Mouse (Mus musculus): ENCODE measurements at regions not wholly inside any gene's neighbourhood (a gene's known extent, or its start where the extent isn't known, plus 50 kb on each side); places are given as distances from the start of the nearest gene placed in this dataset.

GRCm38 (mm10) chr8:90579426-90579825, 231.3 kb upstream of the Tox3 start:
- Histone ChIP-seq H3K27me3 (ENCODE audit: control insufficient read depth, insufficient read depth, low read length) (no peaks in the 10 kb centered on the region), H3K4me3 (ENCODE audit: control insufficient read depth, low read depth, low read length) (no peak overlapping the region), H3K4me1 (ENCODE audit: control insufficient read depth, insufficient read depth, low read length) (peaks cover 3% of the 10 kb centered on the region), H3K36me3 (ENCODE audit: control insufficient read depth, insufficient read depth, low read length) (no peaks in the 10 kb centered on the region), H3K27ac (ENCODE audit: control insufficient read depth, insufficient read depth, low read depth, low read length) (no peak overlapping the region)
- TF ChIP-seq CTCF (IDR thresholded peaks at IDR 0.05; ENCODE audit: control insufficient read depth, insufficient read depth, insufficient replicate concordance, low read depth, low read length) (no peak), POLR2A (IDR thresholded peaks at IDR 0.05; ENCODE audit: control insufficient read depth, low read depth, low read length) (no peak)

GRCm38 (mm10) chr8:90576976-90577375, 228.8 kb upstream of the Tox3 start:
- Histone ChIP-seq H3K4me3 (ENCODE audit: control insufficient read depth, low read depth, low read length) (no peak overlapping the region), H3K36me3 (ENCODE audit: control insufficient read depth, insufficient read depth, low read length) (no peaks in the 10 kb centered on the region), H3K27me3 (ENCODE audit: control insufficient read depth, insufficient read depth, low read length) (no peaks in the 10 kb centered on the region), H3K4me1 (ENCODE audit: control insufficient read depth, insufficient read depth, low read length) (peaks cover 3% of the 10 kb centered on the region), H3K27ac (ENCODE audit: control insufficient read depth, insufficient read depth, low read depth, low read length) (no peak overlapping the region)
- no peak for TF ChIP-seq POLR2A (IDR thresholded peaks at IDR 0.05; ENCODE audit: control insufficient read depth, low read depth, low read length)
- no peak for TF ChIP-seq CTCF (IDR thresholded peaks at IDR 0.05; ENCODE audit: control insufficient read depth, insufficient read depth, insufficient replicate concordance, low read depth, low read length)

GRCm38 (mm10) chr8:90574676-90575075, 226.5 kb upstream of the Tox3 start:
- Histone ChIP-seq H3K4me3 (ENCODE audit: control insufficient read depth, low read depth, low read length) (no peak overlapping the region), H3K27ac (ENCODE audit: control insufficient read depth, insufficient read depth, low read depth, low read length) (no peak overlapping the region), H3K4me1 (ENCODE audit: control insufficient read depth, insufficient read depth, low read length) (peaks cover 3% of the 10 kb centered on the region), H3K27me3 (ENCODE audit: control insufficient read depth, insufficient read depth, low read length) (no peaks in the 10 kb centered on the region), H3K36me3 (ENCODE audit: control insufficient read depth, insufficient read depth, low read length) (no peaks in the 10 kb centered on the region)
- TF ChIP-seq POLR2A (IDR thresholded peaks at IDR 0.05; ENCODE audit: control insufficient read depth, low read depth, low read length) (no peak), CTCF (IDR thresholded peaks at IDR 0.05; ENCODE audit: control insufficient read depth, insufficient read depth, insufficient replicate concordance, low read depth, low read length) (no peak)

- no peaks in the 10 kb centered on the region for H3K4me1 ChIP-seq (ENCODE audit: control insufficient read depth, insufficient read depth, low read length)
These were observed 207.9 kb upstream of the Tox3 start for GRCm38 (mm10) chr8:90556079-90556427.

GRCm38 (mm10) chr8:90555415-90556078, 207.4 kb upstream of the Tox3 start:
- TF ChIP-seq POLR2A (IDR thresholded peaks at IDR 0.05; ENCODE audit: control insufficient read depth, low read depth, low read length) (no peak), CTCF (IDR thresholded peaks at IDR 0.05; ENCODE audit: control insufficient read depth, insufficient read depth, insufficient replicate concordance, low read depth, low read length) (no peak)
- H3K27me3 ChIP-seq (ENCODE audit: control insufficient read depth, insufficient read depth, low read length): no peaks in the 10 kb centered on the region
- no peaks in the 10 kb centered on the region for H3K4me1 ChIP-seq (ENCODE audit: control insufficient read depth, insufficient read depth, low read length)
- H3K4me3 ChIP-seq (ENCODE audit: control insufficient read depth, low read depth, low read length): no peak overlapping the region
- H3K36me3 ChIP-seq (ENCODE audit: control insufficient read depth, insufficient read depth, low read length): no peaks in the 10 kb centered on the region
- H3K27ac ChIP-seq (ENCODE audit: control insufficient read depth, insufficient read depth, low read depth, low read length): no peak overlapping the region

More at GRCm38 (mm10) chr8:90556079-90556427, 207.9 kb upstream of the Tox3 start:
- no peak for TF ChIP-seq CTCF (IDR thresholded peaks at IDR 0.05; ENCODE audit: control insufficient read depth, insufficient read depth, insufficient replicate concordance, low read depth, low read length)
- no peak for TF ChIP-seq POLR2A (IDR thresholded peaks at IDR 0.05; ENCODE audit: control insufficient read depth, low read depth, low read length)
- no peaks in the 10 kb centered on the region for H3K36me3 ChIP-seq (ENCODE audit: control insufficient read depth, insufficient read depth, low read length)
- no peak overlapping the region for H3K27ac ChIP-seq (ENCODE audit: control insufficient read depth, insufficient read depth, low read depth, low read length)
- H3K27me3 ChIP-seq (ENCODE audit: control insufficient read depth, insufficient read depth, low read length): no peaks in the 10 kb centered on the region
- H3K4me3 ChIP-seq (ENCODE audit: control insufficient read depth, low read depth, low read length): no peak overlapping the region

- Histone ChIP-seq H3K4me1 (ENCODE audit: control insufficient read depth, insufficient read depth, low read length) (no peaks in the 10 kb centered on the region), H3K4me3 (ENCODE audit: control insufficient read depth, low read depth, low read length) (no peak overlapping the region), H3K27ac (ENCODE audit: control insufficient read depth, insufficient read depth, low read depth, low read length) (no peak overlapping the region), H3K27me3 (ENCODE audit: control insufficient read depth, insufficient read depth, low read length) (no peaks in the 10 kb centered on the region), H3K36me3 (ENCODE audit: control insufficient read depth, insufficient read depth, low read length) (no peaks in the 10 kb centered on the region)
- TF ChIP-seq POLR2A (IDR thresholded peaks at IDR 0.05; ENCODE audit: control insufficient read depth, low read depth, low read length): no peak
- TF ChIP-seq CTCF (IDR thresholded peaks at IDR 0.05; ENCODE audit: control insufficient read depth, insufficient read depth, insufficient replicate concordance, low read depth, low read length): no peak
These were observed 199.1 kb upstream of the Tox3 start for GRCm38 (mm10) chr8:90547276-90547675.

GRCm38 (mm10) chr8:90542619-90543018, 194.5 kb upstream of the Tox3 start:
- Histone ChIP-seq H3K4me1 (ENCODE audit: control insufficient read depth, insufficient read depth, low read length) (no peaks in the 10 kb centered on the region), H3K27me3 (ENCODE audit: control insufficient read depth, insufficient read depth, low read length) (no peaks in the 10 kb centered on the region), H3K27ac (ENCODE audit: control insufficient read depth, insufficient read depth, low read depth, low read length) (no peak overlapping the region), H3K4me3 (ENCODE audit: control insufficient read depth, low read depth, low read length) (no peak overlapping the region), H3K36me3 (ENCODE audit: control insufficient read depth, insufficient read depth, low read length) (no peaks in the 10 kb centered on the region)
- TF ChIP-seq POLR2A (IDR thresholded peaks at IDR 0.05; ENCODE audit: control insufficient read depth, low read depth, low read length) (no peak), CTCF (IDR thresholded peaks at IDR 0.05; ENCODE audit: control insufficient read depth, insufficient read depth, insufficient replicate concordance, low read depth, low read length) (no peak)
